Mouse (Mus musculus) kidney, postnatal 25 days (tissue): ENCODE measurements around the gene Hrh1.
"Not testable (repeated sequence)": the region's sequence is repeated elsewhere in the genome, so short reads cannot be mapped to it uniquely, and the experiment has no call there.

Experiments
- DNase-seq, 2 experiments: peaks; one replicate each; pipeline ENCODE4 v3.0.0; 2021; ENCODE audit warnings: mixed read lengths in 2 of 2

Hrh1 gene

DNA sequence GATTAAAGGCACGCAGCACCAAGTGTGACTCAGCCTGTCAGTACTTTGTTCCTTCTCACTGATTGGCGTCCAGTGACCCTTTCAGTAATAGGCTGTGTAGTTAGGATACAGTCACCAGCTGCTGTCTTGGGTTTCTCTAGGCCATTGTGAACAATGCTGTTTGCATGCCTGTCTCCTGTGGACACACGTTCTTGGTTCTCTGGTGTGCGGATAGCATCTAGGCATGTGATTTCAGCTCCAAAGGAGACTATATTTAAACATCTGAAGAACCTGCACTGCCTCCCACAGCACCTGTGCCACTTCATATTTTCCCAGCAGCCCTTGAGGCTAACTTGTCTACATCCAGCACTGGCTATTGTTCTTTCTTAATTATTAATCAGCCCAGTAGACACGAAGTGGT lies 75.8 kb downstream of the Hrh1 start:
- DNase-seq: no peak

DNA sequence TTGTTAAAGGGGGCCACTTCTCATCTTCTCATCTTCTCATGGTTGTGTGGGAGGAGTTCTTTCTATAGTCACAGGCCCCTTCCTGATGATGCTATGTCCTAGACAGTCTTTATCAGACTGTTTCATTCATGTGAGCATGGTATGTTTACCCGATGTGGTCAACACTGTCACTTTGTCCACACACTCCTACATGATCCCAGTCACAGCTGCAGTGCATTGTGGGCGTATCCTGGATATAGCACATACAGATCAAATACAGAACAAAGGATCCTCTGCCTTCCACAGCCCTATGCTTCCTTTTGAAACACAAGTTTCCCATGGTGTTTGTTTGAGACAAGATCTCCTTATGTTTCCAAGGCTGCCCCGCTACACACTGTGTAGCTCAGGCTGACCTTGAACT lies 76.3 kb downstream of the Hrh1 start:
- DNase-seq: no peak

DNA sequence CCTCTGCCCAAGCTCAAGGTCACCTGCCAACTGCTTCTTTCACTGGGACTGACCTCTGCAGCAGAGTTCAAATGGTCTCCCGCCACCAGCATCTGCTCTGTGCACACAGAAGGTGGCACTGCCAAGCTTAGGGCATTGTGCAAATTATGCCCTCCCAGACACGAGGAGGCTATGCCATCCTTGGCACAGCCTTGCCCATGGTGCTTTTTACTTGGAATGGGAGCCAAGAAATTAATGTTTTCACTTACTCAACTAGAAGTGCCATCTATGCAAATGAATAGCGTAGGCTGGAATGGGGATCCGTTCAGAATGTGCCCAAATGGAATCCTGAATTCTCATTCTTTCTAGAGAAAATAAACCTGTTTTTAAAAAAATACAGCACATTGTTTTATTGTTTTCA lies 77.2 kb downstream of the Hrh1 start:
- DNase-seq: no peak

DNA sequence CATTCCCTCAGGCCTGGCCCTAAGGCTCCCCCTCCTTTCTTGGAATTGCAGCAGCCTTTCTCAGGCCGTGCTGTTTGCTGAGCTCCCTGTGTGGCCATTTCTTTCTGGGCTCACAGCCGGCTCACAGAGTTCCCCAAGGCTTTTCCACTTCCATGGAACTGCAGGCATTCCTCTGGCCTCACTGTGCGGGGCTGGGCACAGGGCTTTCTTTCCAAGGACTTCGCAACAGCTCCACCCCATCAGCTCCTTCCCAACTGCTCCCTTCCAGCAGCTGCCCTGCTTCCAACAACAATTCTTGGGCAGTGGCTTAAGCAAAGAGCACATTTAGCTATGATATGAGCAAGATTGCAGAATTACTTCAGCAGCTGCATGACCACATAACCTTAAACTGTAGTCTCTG lies 81.0 kb downstream of the Hrh1 start:
- DNase-seq: no peak

DNA sequence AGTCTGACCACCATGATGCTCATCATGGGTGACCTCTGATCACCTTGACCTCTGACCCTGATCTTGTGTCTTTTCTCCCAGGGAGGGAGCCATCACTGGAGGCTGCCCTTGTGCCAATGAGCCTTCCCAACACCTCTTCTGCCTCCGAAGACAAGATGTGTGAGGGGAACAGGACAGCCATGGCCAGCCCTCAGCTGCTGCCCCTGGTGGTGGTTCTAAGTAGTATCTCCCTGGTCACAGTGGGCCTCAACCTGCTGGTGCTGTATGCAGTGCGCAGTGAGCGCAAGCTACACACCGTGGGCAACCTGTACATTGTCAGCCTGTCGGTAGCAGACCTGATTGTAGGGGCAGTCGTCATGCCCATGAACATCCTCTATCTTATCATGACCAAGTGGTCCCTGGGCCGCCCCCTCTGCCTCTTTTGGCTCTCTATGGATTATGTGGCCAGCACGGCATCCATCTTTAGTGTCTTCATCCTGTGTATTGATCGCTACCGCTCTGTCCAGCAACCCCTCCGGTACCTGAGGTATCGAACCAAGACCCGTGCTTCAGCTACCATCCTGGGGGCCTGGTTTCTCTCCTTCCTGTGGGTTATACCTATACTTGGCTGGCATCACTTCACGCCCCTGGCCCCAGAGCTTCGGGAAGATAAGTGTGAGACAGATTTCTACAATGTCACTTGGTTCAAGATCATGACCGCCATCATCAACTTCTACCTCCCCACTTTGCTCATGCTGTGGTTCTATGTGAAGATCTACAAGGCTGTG lies 82.1 kb downstream of the Hrh1 start:
- DNase-seq: no peak

DNA sequence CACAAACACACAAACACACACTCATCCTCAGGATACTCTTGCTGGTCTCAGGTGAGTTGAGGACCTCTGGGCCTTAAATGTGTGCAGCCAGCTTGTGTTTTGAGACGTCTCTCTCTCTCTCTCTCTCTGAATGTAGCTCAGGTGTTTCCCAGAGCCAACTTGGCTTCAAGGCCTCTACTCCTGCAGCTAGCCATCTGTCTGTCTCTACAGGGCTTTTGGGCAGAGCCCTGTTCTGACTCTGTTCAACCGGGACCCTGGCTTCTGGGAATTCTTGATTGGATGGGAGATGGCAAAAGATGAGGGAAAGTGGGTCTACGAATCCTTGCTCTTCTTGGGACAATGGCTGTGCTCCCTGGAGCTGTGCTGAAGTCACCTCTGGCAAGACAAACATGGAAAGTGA lies 91.6 kb downstream of the Hrh1 start:
- DNase-seq: no peak

DNA sequence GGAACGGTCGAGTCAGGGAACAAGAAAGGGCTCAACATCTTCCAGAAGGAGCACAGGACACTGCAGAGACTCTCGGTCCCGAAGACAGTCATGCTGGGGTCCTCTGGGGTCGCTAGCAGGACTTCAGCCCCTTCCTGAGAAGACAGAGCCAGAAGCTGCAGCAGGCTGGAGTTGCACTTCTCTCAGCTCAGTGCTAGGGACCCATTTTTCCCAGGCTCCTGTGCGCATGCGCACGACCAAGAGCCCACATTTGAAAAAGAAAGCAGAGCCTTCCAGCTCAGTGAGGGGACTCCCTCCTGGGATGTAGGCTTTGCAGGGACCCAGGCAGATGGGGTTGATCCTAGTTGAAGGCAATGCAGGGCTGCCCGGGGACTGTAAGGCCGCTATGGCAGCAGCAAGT lies 94.9 kb downstream of the Hrh1 start:
- DNase-seq: not testable (repeated sequence)

DNA sequence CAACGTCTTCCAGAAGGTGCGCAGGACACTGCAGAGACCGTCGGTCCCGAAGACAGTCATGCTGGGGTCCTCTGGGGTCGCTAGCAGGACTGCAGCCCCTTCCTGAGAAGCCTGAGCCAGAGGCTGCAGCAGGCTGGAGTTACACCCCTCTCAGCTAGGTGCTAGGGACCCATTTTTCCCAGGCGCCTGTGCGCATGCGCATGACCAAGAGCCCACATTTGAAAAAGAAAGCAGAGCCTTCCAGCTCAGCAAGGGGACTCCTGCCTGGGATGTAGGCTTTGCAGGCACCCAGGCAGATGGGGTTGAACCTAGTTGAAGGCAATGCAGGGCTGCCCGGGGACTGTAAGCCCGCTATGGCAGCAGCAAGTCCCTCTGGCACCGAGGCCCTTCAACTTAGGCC lies 97.3 kb downstream of the Hrh1 start:
- not testable (repeated sequence) for DNase-seq

DNA sequence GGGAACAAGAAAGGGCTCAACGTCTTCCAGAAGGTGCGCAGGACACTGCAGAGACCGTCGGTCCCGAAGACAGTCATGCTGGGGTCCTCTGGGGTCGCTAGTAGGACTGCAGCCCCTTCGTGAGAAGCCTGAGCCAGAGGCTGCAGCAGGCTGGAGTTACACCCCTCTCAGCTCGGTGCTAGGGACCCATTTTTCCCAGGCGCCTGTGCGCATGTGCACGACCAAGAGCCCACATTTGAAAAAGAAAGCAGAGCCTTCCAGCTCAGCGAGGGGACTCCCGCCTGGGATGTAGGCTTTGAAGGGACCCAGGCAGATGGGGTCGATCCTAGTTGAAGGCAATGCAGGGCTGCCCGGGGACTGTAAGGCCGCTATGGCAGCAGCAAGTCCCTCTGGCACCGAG lies 116.3 kb downstream of the Hrh1 start:
- DNase-seq: not testable (repeated sequence)

DNA sequence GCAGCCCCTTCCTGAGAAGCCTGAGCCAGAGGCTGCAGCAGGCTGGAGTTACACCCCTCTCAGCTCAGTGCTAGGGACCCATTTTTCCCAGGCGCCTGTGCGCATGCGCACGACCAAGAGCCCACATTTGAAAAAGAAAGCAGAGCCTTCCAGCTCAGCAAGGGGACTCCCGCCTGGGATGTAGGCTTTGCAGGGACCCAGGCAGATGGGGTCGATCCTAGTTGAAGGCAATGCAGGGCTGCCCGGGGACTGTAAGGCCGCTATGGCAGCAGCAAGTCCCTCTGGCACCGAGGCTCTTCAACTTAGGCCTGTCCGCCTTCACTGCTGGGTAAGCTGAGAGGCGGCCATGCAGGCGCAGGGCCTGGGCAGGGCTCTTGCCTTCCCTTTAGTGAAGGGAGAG lies 131.0 kb downstream of the Hrh1 start:
- not testable (repeated sequence) for DNase-seq
